Mouse (Mus musculus): ENCODE measurements around the gene D2hgdh. TPM values are rescaled to one million over a fixed set of nuclear protein-coding genes. Genes with fewer than 3 reads are reported as not detected.
A peak's percentile ranks its signal among the peaks of the same experiment; 100 is the strongest.

Gene D2hgdh
- total and polyA plus RNA-seq, 3 experiments = 14.4 to 19.2 TPM; not detected in 1

DNA sequence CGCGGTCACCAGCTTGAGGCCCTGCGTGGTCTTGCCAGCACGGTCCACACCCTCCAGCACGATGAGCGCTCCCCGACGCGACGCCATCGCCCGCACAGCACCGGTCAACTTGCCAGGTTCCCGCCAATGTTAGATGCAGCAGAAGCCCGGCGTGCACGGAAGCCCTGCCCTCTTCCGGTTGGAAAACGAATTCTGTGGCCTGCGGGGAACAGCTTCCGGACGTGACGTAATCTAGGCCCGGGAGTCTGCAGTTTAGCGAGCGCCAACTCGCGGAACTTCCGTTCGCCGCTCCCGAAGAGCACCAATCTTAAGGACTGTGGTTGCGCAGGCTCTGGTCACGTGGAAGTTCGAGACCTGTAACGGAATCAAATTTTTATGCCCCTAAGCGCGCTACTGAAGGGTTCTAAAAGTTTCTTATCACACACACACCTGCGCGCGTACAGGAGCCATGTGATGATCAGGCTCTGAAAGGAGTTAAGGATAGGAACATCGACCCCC lies 22.9 kb upstream of the D2hgdh start, which contains the start of gene Dtymk (continued):
- peak; percentile 17; the same call in 1 of the 2 replicates for TF ChIP-seq POLR2AphosphoS5 (IDR thresholded peaks at IDR 0.05; ENCODE audit: borderline replicate concordance, low read depth, low read length)
- no peak for TF ChIP-seq ZC3H11A (IDR thresholded peaks at IDR 0.05; ENCODE audit: low read depth, low read length)

DNA sequence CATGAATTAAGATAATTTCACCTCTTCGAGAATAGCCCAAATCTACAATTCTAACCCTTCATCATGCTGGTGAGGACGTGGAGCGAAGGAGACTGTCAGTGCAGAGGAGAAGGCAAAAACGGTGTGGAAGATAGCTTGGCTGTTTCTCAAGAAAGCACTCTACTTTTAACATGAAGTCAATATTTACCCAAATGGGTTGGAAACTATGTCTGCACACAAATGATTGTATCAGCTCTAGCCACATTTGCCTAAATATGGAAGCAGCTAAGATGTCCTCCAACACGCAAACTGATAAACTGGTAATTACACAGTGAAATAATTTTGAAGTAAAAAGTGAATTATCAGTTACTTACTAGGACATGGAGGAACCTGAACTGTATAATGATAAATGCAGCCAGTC lies 21.9 kb upstream of the D2hgdh start:
- Histone ChIP-seq H3K27ac (ENCODE audit: control insufficient read depth, low read depth, low read length) (peak overlapping the region; percentile 99), H3K4me3 (ENCODE audit: control insufficient read depth in 1 of 2, insufficient read depth in 1 of 2, low read depth in 2 of 2, low read length in 2 of 2) (peak overlapping the region; percentile 47 to 73), H3K27me3 (ENCODE audit: control insufficient read depth in 1 of 2, insufficient read depth in 2 of 2, low read length in 2 of 2) (no peaks in the 10 kb centered on the region), H3K36me3 (ENCODE audit: control insufficient read depth in 1 of 2, insufficient read depth in 2 of 2, low read length in 2 of 2) (peaks cover 10 to 45% of the 10 kb centered on the region in 2 experiments), H3K9ac (ENCODE audit: control insufficient read depth, low read depth, low read length, poor library complexity, severe bottlenecking) (peak overlapping the region; percentile 95), H3K9me3 (replicated peaks; ENCODE audit: insufficient read depth, low read length) (no peaks in the 10 kb centered on the region), H3K4me1 (ENCODE audit: control insufficient read depth in 1 of 2, insufficient read depth in 2 of 2, low read length in 2 of 2) (peaks cover 8 to 46% of the 10 kb centered on the region in 2 experiments), H3K79me2 (ENCODE audit: control insufficient read depth, insufficient read depth, low read length, poor library complexity) (peaks cover 60% of the 10 kb centered on the region)
- peak; percentile 89 for DNase-seq (ENCODE audit: low read depth, low spot score)
- TF ChIP-seq MYB (IDR thresholded peaks at IDR 0.05; ENCODE audit: low read depth, low read length) = peak; percentile 19
- peak; percentile 54 for TF ChIP-seq KAT2A (conservative IDR thresholded peaks at IDR 0.05; ENCODE audit: low read depth, low read length)
- TF ChIP-seq POLR2A (IDR thresholded peaks at IDR 0.05; ENCODE audit: control insufficient read depth in 1 of 2, insufficient read depth in 1 of 2, low read depth in 1 of 2, low read length in 2 of 2, poor library complexity in 1 of 2) = peak in 1 of 2 experiments; percentile 44; a peak in 1 of 4 replicates
- 0 out of 2 replicates have a peak, but pooled peaks have one; percentile 1 for TF ChIP-seq CHD1 (IDR thresholded peaks at IDR 0.05; ENCODE audit: low read depth, low read length)
- no peak for TF ChIP-seq UBTF (IDR thresholded peaks at IDR 0.05; ENCODE audit: borderline replicate concordance, insufficient read depth, low read depth, low read length)
- TF ChIP-seq CHD2 (IDR thresholded peaks at IDR 0.05; ENCODE audit: low read length) = no peak
- no peak for TF ChIP-seq NRF1 (IDR thresholded peaks at IDR 0.05; ENCODE audit: insufficient read depth, low read depth, low read length, poor library complexity, severe bottlenecking)
- TF ChIP-seq POLR2AphosphoS5 (IDR thresholded peaks at IDR 0.05; ENCODE audit: borderline replicate concordance, low read depth, low read length) = no peak
- peak; percentile 92; the same call in 1 of the 2 replicates for TF ChIP-seq MEF2A (IDR thresholded peaks at IDR 0.05; ENCODE audit: extremely low read depth, insufficient replicate concordance, low read depth, low read length, poor library complexity, severe bottlenecking)
- peak; percentile 12 for TF ChIP-seq ZC3H11A (IDR thresholded peaks at IDR 0.05; ENCODE audit: low read depth, low read length)
- TF ChIP-seq MAZ (IDR thresholded peaks at IDR 0.05; ENCODE audit: low read depth, low read length) = no peak
- TF ChIP-seq TAL1 (IDR thresholded peaks at IDR 0.05; ENCODE audit: low read length) = peak; percentile 85
- TF ChIP-seq GATA1 (IDR thresholded peaks at IDR 0.05; ENCODE audit: low read depth, low read length) = peak; percentile 86
- peak; percentile 74 for TF ChIP-seq ZMIZ1 (IDR thresholded peaks at IDR 0.05; ENCODE audit: low read depth, low read length)
- no peak for TF ChIP-seq POLR2AphosphoS2 (IDR thresholded peaks at IDR 0.05; ENCODE audit: low read length)
- peak; percentile 77 for TF ChIP-seq TCF12 (IDR thresholded peaks at IDR 0.05; ENCODE audit: low read depth, low read length)
- no peak for TF ChIP-seq CTCF (IDR thresholded peaks at IDR 0.05 in 2 of 3, conservative IDR thresholded peaks at IDR 0.05 in 1 of 3; ENCODE audit: control insufficient read depth in 1 of 3, insufficient read depth in 1 of 3, low read depth in 2 of 3, low read length in 3 of 3, poor library complexity in 1 of 3, severe bottlenecking in 1 of 3)
- TF ChIP-seq ELF1 (IDR thresholded peaks at IDR 0.05; ENCODE audit: low read depth, low read length) = no peak
- peak; percentile 90 for TF ChIP-seq ETS1 (IDR thresholded peaks at IDR 0.05; ENCODE audit: low read depth, low read length)
- TF ChIP-seq USF2 (IDR thresholded peaks at IDR 0.05; ENCODE audit: borderline replicate concordance in 1 of 2, insufficient read depth in 1 of 2, low read depth in 1 of 2, low read length in 2 of 2) = no peak
- TF ChIP-seq MAX (IDR thresholded peaks at IDR 0.05; ENCODE audit: low read length) = peak; percentile 89
- peak; percentile 84 to 86 for TF ChIP-seq EP300 (IDR thresholded peaks at IDR 0.05; ENCODE audit: low read depth in 1 of 2, low read length in 2 of 2)
- no peak for TF ChIP-seq E2F4 (IDR thresholded peaks at IDR 0.05; ENCODE audit: borderline replicate concordance, low read depth, low read length)
- TF ChIP-seq TBP (IDR thresholded peaks at IDR 0.05; ENCODE audit: low read depth, low read length) = peak; percentile 79
- TF ChIP-seq MYC (IDR thresholded peaks at IDR 0.05; ENCODE audit: low read depth, low read length) = peak; percentile 89
- TF ChIP-seq ZKSCAN1 (IDR thresholded peaks at IDR 0.05; ENCODE audit: low read depth, low read length) = no peak
- TF ChIP-seq RCOR1 (IDR thresholded peaks at IDR 0.05; ENCODE audit: low read depth, low read length) = peak; percentile 49; the same call in 1 of the 2 replicates
- peak; percentile 61; the same call in 1 of the 2 replicates for TF ChIP-seq BHLHE40 (IDR thresholded peaks at IDR 0.05; ENCODE audit: borderline replicate concordance, low read depth, low read length)
- peak; percentile 65; the same call in 1 of the 2 replicates for TF ChIP-seq HCFC1 (IDR thresholded peaks at IDR 0.05; ENCODE audit: low read depth, low read length)
- peak; percentile 73 for TF ChIP-seq SIN3A (IDR thresholded peaks at IDR 0.05; ENCODE audit: low read length)
- TF ChIP-seq JUND (IDR thresholded peaks at IDR 0.05; ENCODE audit: low read depth, low read length) = peak; percentile 43; the same call in 1 of the 2 replicates
- TF ChIP-seq SMC3 (IDR thresholded peaks at IDR 0.05; ENCODE audit: low read depth, low read length) = no peak
- peak; percentile 62 for TF ChIP-seq NELFE (IDR thresholded peaks at IDR 0.05; ENCODE audit: low read depth, low read length)
- TF ChIP-seq RAD21 (IDR thresholded peaks at IDR 0.05; ENCODE audit: low read depth, low read length) = no peak

Measured in MEL (cell line).